Mouse (Mus musculus): Measurements from ENCODE around the gene Hps6.

GRCm38 (mm10) chr19:46024959-46025358 lies 21.7 kb downstream of the Hps6 start:
- TF ChIP-seq CTCF (IDR thresholded peaks at IDR 0.05; ENCODE audit: borderline replicate concordance, insufficient read depth, low read depth, low read length) (no peak), POLR2A (IDR thresholded peaks at IDR 0.05; ENCODE audit: borderline replicate concordance, insufficient read depth, low read length) (no peak)

All from cerebellum, adult 2 months (tissue).